Mouse (Mus musculus): ENCODE results near the gene Spdye4a.

DNA sequence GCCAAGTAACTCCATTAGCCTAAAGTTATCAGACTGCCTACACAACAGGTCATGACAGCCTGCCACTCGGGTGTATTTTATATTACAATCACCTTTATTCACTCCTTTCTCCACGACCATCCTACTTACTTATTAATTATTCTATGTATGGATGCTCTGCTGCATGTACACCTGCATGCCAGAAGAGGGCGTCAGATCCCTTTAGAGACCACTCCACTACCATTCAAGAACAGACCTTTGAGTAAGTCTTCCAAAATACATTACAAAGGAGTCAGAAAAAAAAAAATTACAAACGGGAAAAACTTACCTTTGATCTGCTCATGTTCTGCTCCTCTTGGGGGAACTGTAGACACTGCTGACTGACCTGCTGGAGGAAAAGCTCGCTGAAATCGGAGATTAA, 47.5 kb downstream of the Spdye4a start:
- no peak for TF ChIP-seq POLR2A (IDR thresholded peaks at IDR 0.05; ENCODE audit: low read depth, low read length)
- TF ChIP-seq CTCF (IDR thresholded peaks at IDR 0.05; ENCODE audit: extremely low read depth, insufficient read length, insufficient replicate concordance, low read depth, low read length): no peak
